Mouse (Mus musculus): ENCODE measurements around the gene Auts2.

GRCm38 (mm10) chr5:132591721-132592695, 48.9 kb upstream of the Auts2 start:
- TF ChIP-seq EP300 (IDR thresholded peaks at IDR 0.05), result no peak
- TF ChIP-seq CTCF (IDR thresholded peaks at IDR 0.05), result no peak

Measured in lung, postnatal 0 days (tissue).